Mouse (Mus musculus): Measurements from ENCODE around the gene Spout1. TPM values are rescaled to one million over a fixed set of nuclear protein-coding genes. Genes with fewer than 3 reads are reported as not detected.
A peak's percentile ranks its signal among the peaks of the same experiment; 100 is the strongest.
"Not testable (repeated sequence)": the region's sequence is repeated elsewhere in the genome, so short reads cannot be mapped to it uniquely, and the experiment has no call there.

Gene Spout1
- total and polyA plus RNA-seq, 2 experiments from 2014 or later, result 13.6 to 16.3 TPM

DNA sequence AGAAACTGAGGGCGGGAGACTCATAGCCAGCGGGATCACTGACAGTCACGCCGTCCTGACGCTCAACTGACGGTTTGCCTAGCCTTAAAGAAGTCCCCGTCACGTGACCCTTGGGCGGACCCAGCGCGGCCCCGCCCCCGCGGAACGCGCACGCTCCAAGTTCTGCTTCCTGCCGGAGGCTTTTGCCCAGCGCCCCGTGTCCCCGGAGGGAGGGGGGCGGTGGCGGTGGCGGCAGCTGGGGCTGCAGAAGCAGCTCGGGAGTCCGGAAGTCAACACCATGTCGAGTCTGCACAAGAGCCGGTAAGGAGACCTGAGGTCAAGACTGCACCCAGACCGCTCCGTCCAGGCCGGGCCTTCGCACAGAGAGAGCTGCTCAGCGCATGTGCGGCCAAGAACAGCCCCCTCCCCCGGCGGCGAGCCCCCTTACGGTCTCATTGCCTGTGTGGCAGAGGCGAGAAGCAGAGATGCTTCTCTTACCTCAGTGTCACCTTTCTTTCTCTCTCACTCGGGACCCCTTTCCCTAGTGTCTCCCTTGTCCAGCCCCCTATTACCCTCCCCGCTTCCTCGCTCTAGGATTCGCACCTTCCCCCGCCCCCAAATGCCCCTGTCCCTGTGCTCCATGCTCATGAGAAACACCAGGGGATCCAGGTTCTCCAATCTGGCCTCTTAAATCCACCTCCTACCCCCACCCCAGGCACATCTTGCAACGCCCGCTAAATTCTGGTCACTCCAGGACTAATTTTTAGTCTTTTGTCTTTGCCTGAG, 44.5 kb downstream of the Spout1 start, which contains the start of gene Tbc1d13:
Tbc1d13 (plus strand) TSS at position 134 of the 765 bp plus-strand sequence.
- Histone ChIP-seq H3K9ac (replicated peaks; ENCODE audit: low read depth, low read length) (peak within 1 kb of the TSS; percentile 79), H3K4me2 (ENCODE audit: low read depth, low read length) (peak within 1 kb of the TSS; percentile 95), H3K36me3 (replicated peaks; ENCODE audit: control insufficient read depth, insufficient read depth, low read length) (peaks cover 16% of the 10 kb centered on the region), H3K9me3 (replicated peaks; ENCODE audit: control insufficient read depth, low read length) (no peaks in the 10 kb centered on the region), H3K4me3 (ENCODE audit: low read depth, low read length) (peak within 1 kb of the TSS; percentile 86), H3K27me3 (ENCODE audit: control insufficient read depth, insufficient read depth, low read length) (no peaks in the 10 kb centered on the region), H3K4me1 (ENCODE audit: control insufficient read depth, insufficient read depth) (peaks cover 20% of the 10 kb centered on the region), H3K27ac (ENCODE audit: low read depth) (peak within 1 kb of the TSS; percentile 85)
- ATAC-seq (ENCODE audit: insufficient read depth, low read depth) (peak; percentile 96), DNase-seq (ENCODE audit: low spot score) (peak; percentile 96)
- under 1% methylated on average over 45 of the region's 46 CpGs for WGBS
- TF ChIP-seq EP300 (IDR thresholded peaks at IDR 0.05; ENCODE audit: low read depth), result no peak; the same call in none of the 2 replicates
- TF ChIP-seq CTCF (IDR thresholded peaks at IDR 0.05; ENCODE audit: low read depth), result no peak

DNA sequence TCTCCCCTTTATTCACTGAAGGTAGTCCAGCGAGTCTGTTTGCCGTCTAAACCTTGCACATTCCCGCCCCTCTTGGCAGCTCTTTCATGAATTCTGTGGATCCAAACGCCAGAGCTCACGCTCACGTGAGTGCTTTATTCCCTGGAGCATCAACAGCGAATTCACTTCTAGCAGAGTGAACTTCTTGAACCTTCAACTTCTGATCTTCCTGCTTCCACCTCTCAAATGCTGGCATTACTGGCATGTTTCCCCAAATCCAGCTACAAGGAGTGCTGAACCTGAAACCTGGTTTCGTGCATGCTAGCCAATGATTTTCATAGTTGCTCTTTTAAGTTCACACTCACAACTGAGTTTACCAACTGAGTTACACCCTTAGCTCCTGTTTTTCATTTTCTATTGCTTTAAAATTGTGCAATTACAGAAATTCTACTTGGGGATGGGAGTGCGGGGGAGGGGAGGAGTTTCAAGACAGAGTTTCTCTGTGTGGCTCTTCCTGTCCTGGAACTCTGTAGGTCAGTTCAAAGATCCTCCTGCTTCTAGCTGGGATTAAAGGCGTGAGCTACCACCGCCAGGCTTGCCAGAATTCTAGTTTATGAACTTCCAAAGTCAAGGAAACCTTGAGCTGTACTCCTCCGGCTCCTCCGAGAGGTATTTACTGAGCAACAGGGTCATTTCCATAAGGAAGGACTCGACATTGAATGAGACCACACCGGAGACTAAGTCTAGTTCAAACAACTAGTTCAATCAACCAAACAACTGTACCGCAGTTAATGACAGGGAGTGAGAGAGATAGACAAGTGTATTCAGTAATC, 45.3 kb downstream of the Spout1 start:
- H3K4me1 ChIP-seq (ENCODE audit: control insufficient read depth, insufficient read depth), result peaks cover 20% of the 10 kb centered on the region
- peak overlapping the region; percentile 95 for H3K4me2 ChIP-seq (ENCODE audit: low read depth, low read length)
- H3K36me3 ChIP-seq (replicated peaks; ENCODE audit: control insufficient read depth, insufficient read depth, low read length), result peaks cover 9% of the 10 kb centered on the region
- DNase-seq (ENCODE audit: low spot score), result peak; percentile 36
- TF ChIP-seq CTCF (IDR thresholded peaks at IDR 0.05; ENCODE audit: low read depth) (no peak), EP300 (IDR thresholded peaks at IDR 0.05; ENCODE audit: low read depth) (0 out of 2 replicates have a peak, but pooled peaks have one; percentile 21)
- ATAC-seq (ENCODE audit: insufficient read depth, low read depth), result peak; percentile 49
- H3K27me3 ChIP-seq (ENCODE audit: control insufficient read depth, insufficient read depth, low read length), result no peaks in the 10 kb centered on the region
- no peaks in the 10 kb centered on the region for H3K9me3 ChIP-seq (replicated peaks; ENCODE audit: control insufficient read depth, low read length)
- peak overlapping the region; percentile 85 for H3K27ac ChIP-seq (ENCODE audit: low read depth)
- 11% methylated on average over 16 of the region's 16 CpGs for whole genome bisulfite sequencing
- peak overlapping the region; percentile 86 for H3K4me3 ChIP-seq (ENCODE audit: low read depth, low read length)
- peak overlapping the region; percentile 45 for H3K9ac ChIP-seq (replicated peaks; ENCODE audit: low read depth, low read length)

DNA sequence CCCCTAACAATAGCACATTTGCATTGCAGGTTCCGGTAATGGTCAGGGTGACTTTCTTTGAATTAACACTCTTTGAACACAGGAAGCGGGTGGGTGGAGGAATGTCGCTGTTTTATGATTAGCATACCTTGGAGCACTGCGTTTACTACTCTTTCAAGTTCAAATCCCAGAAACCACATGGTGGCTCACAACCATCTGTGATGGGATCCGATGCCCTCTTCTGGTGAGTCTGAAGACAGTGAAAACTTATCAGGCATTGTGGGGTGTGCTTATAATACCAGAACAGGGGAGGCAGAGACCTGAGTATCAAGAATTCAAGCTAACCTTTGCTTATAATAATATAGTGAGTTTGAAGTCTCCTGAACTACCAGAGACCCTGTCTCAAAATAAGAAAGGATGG, 47.0 kb downstream of the Spout1 start:
- ATAC-seq (ENCODE audit: insufficient read depth, low read depth); H3K4me2 ChIP-seq (ENCODE audit: low read depth, low read length); H3K27me3 ChIP-seq (ENCODE audit: control insufficient read depth, insufficient read depth, low read length); H3K9me3 ChIP-seq (replicated peaks; ENCODE audit: control insufficient read depth, low read length); H3K27ac ChIP-seq (ENCODE audit: low read depth); H3K36me3 ChIP-seq (replicated peaks; ENCODE audit: control insufficient read depth, insufficient read depth, low read length); H3K4me3 ChIP-seq (ENCODE audit: low read depth, low read length); H3K9ac ChIP-seq (replicated peaks; ENCODE audit: low read depth, low read length); DNase-seq (ENCODE audit: low spot score): not testable (repeated sequence)
- WGBS, result 50% methylated on average over 5 of the region's 5 CpGs
- H3K4me1 ChIP-seq (ENCODE audit: control insufficient read depth, insufficient read depth), result peaks cover 20% of the 10 kb centered on the region

DNA sequence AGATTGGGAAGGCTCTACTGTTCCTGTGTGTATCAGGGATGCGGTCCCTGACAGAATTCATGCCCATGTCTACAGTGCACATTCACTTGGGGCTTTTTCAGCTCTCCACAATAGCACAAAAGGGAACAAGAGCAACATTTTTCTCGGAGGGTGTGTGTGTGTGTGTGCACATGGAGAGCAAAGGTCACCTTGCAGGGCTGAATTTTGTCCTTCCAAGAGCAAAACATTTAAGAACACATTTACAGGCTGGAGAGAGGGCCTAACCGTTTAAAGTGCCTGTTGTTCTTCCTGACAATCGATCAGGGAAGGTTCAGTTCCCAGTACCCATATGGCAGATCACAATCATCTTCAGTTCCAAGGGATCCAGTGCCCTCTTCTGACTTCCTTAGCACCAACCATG, 48.1 kb downstream of the Spout1 start:
- H3K27me3 ChIP-seq (ENCODE audit: control insufficient read depth, insufficient read depth, low read length), result no peaks in the 10 kb centered on the region
- H3K4me3 ChIP-seq (ENCODE audit: low read depth, low read length), result no peak overlapping the region
- no peak overlapping the region for H3K27ac ChIP-seq (ENCODE audit: low read depth)
- no peak overlapping the region for H3K4me2 ChIP-seq (ENCODE audit: low read depth, low read length)
- H3K4me1 ChIP-seq (ENCODE audit: control insufficient read depth, insufficient read depth), result peaks cover 17% of the 10 kb centered on the region
- no peak overlapping the region for H3K9ac ChIP-seq (replicated peaks; ENCODE audit: low read depth, low read length)
- H3K36me3 ChIP-seq (replicated peaks; ENCODE audit: control insufficient read depth, insufficient read depth, low read length), result no peaks in the 10 kb centered on the region
- no peak for DNase-seq (ENCODE audit: low spot score)
- TF ChIP-seq EP300 (IDR thresholded peaks at IDR 0.05; ENCODE audit: low read depth), result no peak
- no peak for TF ChIP-seq CTCF (IDR thresholded peaks at IDR 0.05; ENCODE audit: low read depth)
- no peak for ATAC-seq (ENCODE audit: insufficient read depth, low read depth)
- H3K9me3 ChIP-seq (replicated peaks; ENCODE audit: control insufficient read depth, low read length), result no peaks in the 10 kb centered on the region
- WGBS, result 79% methylated on average over 4 of the region's 4 CpGs

DNA sequence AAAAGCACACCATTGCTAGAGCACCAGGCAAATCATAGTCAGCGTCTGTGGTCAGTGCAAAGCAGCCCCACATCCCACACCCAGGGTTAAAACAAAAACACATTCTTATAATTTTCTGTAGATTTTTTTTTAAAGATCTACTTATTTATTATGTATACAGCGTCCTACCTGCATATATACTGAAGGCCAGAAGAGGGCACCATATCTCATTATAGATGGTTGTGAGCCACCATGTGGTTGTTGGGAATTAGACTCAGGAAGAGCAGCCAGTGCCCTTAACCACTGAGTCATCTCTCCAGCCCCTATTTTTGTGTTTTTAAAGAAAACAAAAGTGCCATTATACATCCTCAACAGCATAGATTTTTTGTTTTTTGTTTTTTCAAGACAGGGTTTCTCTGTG, 49.5 kb downstream of the Spout1 start:
- 31% methylated on average over 2 of the region's 2 CpGs for WGBS
- DNase-seq (ENCODE audit: low spot score), result peak; percentile 63
- no peaks in the 10 kb centered on the region for H3K27me3 ChIP-seq (ENCODE audit: control insufficient read depth, insufficient read depth, low read length)
- no peaks in the 10 kb centered on the region for H3K36me3 ChIP-seq (replicated peaks; ENCODE audit: control insufficient read depth, insufficient read depth, low read length)
- no peak for ATAC-seq (ENCODE audit: insufficient read depth, low read depth)
- H3K9ac ChIP-seq (replicated peaks; ENCODE audit: low read depth, low read length), result no peak overlapping the region
- no peaks in the 10 kb centered on the region for H3K9me3 ChIP-seq (replicated peaks; ENCODE audit: control insufficient read depth, low read length)
- no peak overlapping the region for H3K4me2 ChIP-seq (ENCODE audit: low read depth, low read length)
- H3K4me3 ChIP-seq (ENCODE audit: low read depth, low read length), result no peak overlapping the region
- H3K27ac ChIP-seq (ENCODE audit: low read depth), result no peak overlapping the region
- TF ChIP-seq EP300 (IDR thresholded peaks at IDR 0.05; ENCODE audit: low read depth) (no peak), CTCF (IDR thresholded peaks at IDR 0.05; ENCODE audit: low read depth) (peak; percentile 75)
- H3K4me1 ChIP-seq (ENCODE audit: control insufficient read depth, insufficient read depth), result peaks cover 7% of the 10 kb centered on the region; the same call in 1 of the 2 replicates
